In the genomic region with DNA sequence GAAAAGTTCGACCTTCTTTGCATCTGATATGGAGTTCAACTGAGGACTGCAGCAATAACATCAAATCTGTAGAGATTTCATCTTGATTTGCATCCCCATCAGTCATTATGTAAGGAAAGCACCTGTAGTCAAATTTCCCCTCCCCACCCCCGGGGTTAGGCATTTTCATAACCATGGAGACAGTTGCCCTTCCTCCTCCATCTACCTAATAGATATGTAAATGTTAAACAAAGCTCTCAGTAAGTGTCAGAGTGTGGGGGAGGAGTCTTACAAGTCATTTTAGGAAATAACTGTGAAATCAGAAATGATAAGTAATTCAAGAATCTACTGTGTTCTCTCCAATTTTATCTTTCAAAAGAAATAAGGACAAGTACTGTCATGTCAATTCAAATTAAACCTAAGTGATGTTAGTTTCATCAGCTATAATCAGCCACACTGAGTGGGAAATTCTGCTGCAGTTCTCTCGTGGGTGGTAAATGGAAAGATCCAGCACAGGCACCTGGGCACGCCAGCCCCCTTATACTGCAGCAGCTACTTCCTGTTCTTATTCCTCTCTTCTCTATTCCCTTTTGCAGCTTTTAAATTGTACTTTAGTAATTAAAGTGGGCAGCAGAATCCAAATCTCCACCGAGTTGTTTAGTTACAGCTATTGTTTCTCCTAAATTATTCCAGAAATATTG, we compare ENCODE assay signal across 17 mouse cellular contexts. TPM values are rescaled to one million over a fixed set of nuclear protein-coding genes. Genes with fewer than 3 reads are reported as not detected.
A peak's percentile ranks its signal among the peaks of the same experiment; 100 is the strongest.
DNase-seq lines count a peak whose midpoint lies in the region; ATAC-seq and TF ChIP-seq lines count a peak whose summit lies in the region.
"Had no signal": no experiment of that assay in that cellular context is flagged by ENCODE, and none has a peak within 500 bp of the region (broad histone marks: within the 10 kb centered on the region; RNA-seq: fewer than 3 reads in every experiment).

No protein-coding gene starts in this region.

- peak; percentile 40; the same call in 1 of the 2 replicates for ATAC-seq in granulocyte monocyte progenitor cell, adult 5-6 weeks (replicated peaks; ENCODE audit: poor library complexity, severe bottlenecking)
- no peak for ATAC-seq in liver, postnatal 0 days
- ATAC-seq in hindbrain, postnatal 0 days: no peak

- H3K27ac ChIP-seq in liver, postnatal 0 days (ENCODE audit: low read depth): no peak overlapping the region
- no peak overlapping the region for H3K27ac ChIP-seq in hindbrain, postnatal 0 days
- H3K27ac ChIP-seq: hindbrain, embryonic 14.5 days; limb, embryonic 10.5 days; midbrain, embryonic 10.5 days; stomach, embryonic 15.5 days had no signal

- no peaks in the 10 kb centered on the region for H3K27me3 ChIP-seq in liver, postnatal 0 days (ENCODE audit: insufficient read depth, low read length)
- H3K27me3 ChIP-seq in hindbrain, postnatal 0 days (ENCODE audit: insufficient read depth, low read length): no peaks in the 10 kb centered on the region
- H3K27me3 ChIP-seq: stomach, embryonic 15.5 days had no signal

- H3K9ac ChIP-seq in liver, postnatal 0 days (replicated peaks): no peak overlapping the region
- no peak overlapping the region for H3K9ac ChIP-seq in hindbrain, postnatal 0 days (replicated peaks; ENCODE audit: low read length)
- H3K9ac ChIP-seq: hindbrain, embryonic 14.5 days; lung, embryonic 14.5 days; stomach, embryonic 15.5 days had no signal

- no peak for TF ChIP-seq EP300 in liver, postnatal 0 days (IDR thresholded peaks at IDR 0.05; ENCODE audit: low read depth)

- no peak overlapping the region for H3K4me3 ChIP-seq in liver, postnatal 0 days (ENCODE audit: low read depth, low read length)
- H3K4me3 ChIP-seq in hindbrain, postnatal 0 days (ENCODE audit: low read length): no peak overlapping the region
- H3K4me3 ChIP-seq: erythroblast, embryonic 14.5 days; limb, embryonic 10.5 days; midbrain, embryonic 10.5 days; stomach, embryonic 15.5 days had no signal

- TF ChIP-seq CTCF in liver, postnatal 0 days (IDR thresholded peaks at IDR 0.05; ENCODE audit: low read depth): no peak
- TF ChIP-seq CTCF in hindbrain, postnatal 0 days (IDR thresholded peaks at IDR 0.05; ENCODE audit: low read depth): no peak

- H3K4me2 ChIP-seq in liver, postnatal 0 days (ENCODE audit: low read depth, low read length): no peak overlapping the region
- H3K4me2 ChIP-seq in hindbrain, postnatal 0 days (ENCODE audit: low read depth, low read length): no peak overlapping the region
- H3K4me2 ChIP-seq: heart, embryonic 11.5 days; hindbrain, embryonic 14.5 days; lung, embryonic 14.5 days; stomach, embryonic 15.5 days had no signal

- H3K36me3 ChIP-seq in liver, postnatal 0 days (replicated peaks; ENCODE audit: insufficient read depth, low read length): no peaks in the 10 kb centered on the region
- no peaks in the 10 kb centered on the region for H3K36me3 ChIP-seq in hindbrain, postnatal 0 days (ENCODE audit: insufficient read depth, low read length)
- H3K36me3 ChIP-seq: limb, embryonic 10.5 days; midbrain, embryonic 10.5 days; stomach, embryonic 15.5 days had no signal

- no peaks in the 10 kb centered on the region for H3K9me3 ChIP-seq in liver, postnatal 0 days (ENCODE audit: low read length)
- no peaks in the 10 kb centered on the region for H3K9me3 ChIP-seq in hindbrain, postnatal 0 days (ENCODE audit: low read length)
- H3K9me3 ChIP-seq: limb, embryonic 10.5 days; midbrain, embryonic 10.5 days; stomach, embryonic 15.5 days had no signal

- peaks cover 3% of the 10 kb centered on the region; the same call in 1 of the 2 replicates for H3K4me1 ChIP-seq in liver, postnatal 0 days (ENCODE audit: insufficient read depth)
- H3K4me1 ChIP-seq in hindbrain, postnatal 0 days (ENCODE audit: insufficient read depth, low read length): no peaks in the 10 kb centered on the region
- H3K4me1 ChIP-seq: limb, embryonic 10.5 days; stomach, embryonic 15.5 days had no signal

- peak; percentile 25 for DNase-seq in layer of hippocampus, adult 9-11 months
- no peak for DNase-seq in layer of hippocampus, postnatal 10 days (ENCODE audit: low spot score in 2 of 2)
- peak; percentile 37 for DNase-seq in ES-CJ7 (ENCODE audit: low read depth, low spot score)
- DNase-seq in telencephalon, adult 2 months (ENCODE audit: low read depth, low spot score): peak; percentile 57
- no peak for DNase-seq in liver, postnatal 0 days
- no peak for DNase-seq in cerebellum, postnatal 4 days (ENCODE audit: low spot score in 2 of 2)
- DNase-seq in hindbrain, postnatal 0 days (ENCODE audit: low spot score): no peak
- DNase-seq: adrenal gland, postnatal 25 days; cerebellum, postnatal 14 days; lung, embryonic 14.5 days had no signal

- 52% methylated on average over 5 of the region's 5 CpGs for WGBS in liver, postnatal 0 days (ENCODE audit: insufficient replicate concordance)
- WGBS in hindbrain, postnatal 0 days: 48% methylated on average over 5 of the region's 5 CpGs

RNA-seq across cellular contexts. Expression of a gene that starts 35.2 kb away (rescaled TPM):
- 10 to 100 TPM; 49.6 to 50.9 TPM for total RNA-seq in layer of hippocampus, postnatal 10 days (2021)
- total RNA-seq in granulocyte monocyte progenitor cell, adult 5-6 weeks (2014; fragmentation: Nextera tagmentation): 3.2 and 4.1 TPM in 2 replicates
- total RNA-seq in granulocyte monocyte progenitor cell, adult 5-6 weeks (2017): 4.5 and 9.3 TPM in 2 replicates
- polyA plus RNA-seq in liver, postnatal 0 days (2015; fragmentation: Nextera tagmentation; extraction: Ambion mirVana): 1.5 and 2.2 TPM in 2 replicates
- total RNA-seq in hindbrain, postnatal 0 days (2014; rRNA removed): 16.7 and 20.6 TPM in 2 replicates
- polyA plus RNA-seq in hindbrain, postnatal 0 days (2015; fragmentation: Nextera tagmentation; extraction: Ambion mirVana): 8.4 and 9.1 TPM in 2 replicates

RNA-seq across cellular contexts. Expression of a gene that starts 45.3 kb away (rescaled TPM):
- total RNA-seq in layer of hippocampus, postnatal 10 days (2021): 1 to 10 TPM; 5.5 to 8.3 TPM
- 70.6 and 93.5 TPM in 2 replicates for total RNA-seq in granulocyte monocyte progenitor cell, adult 5-6 weeks (2014; fragmentation: Nextera tagmentation)
- 48.6 and 74.5 TPM in 2 replicates for total RNA-seq in granulocyte monocyte progenitor cell, adult 5-6 weeks (2017)
- polyA plus RNA-seq in liver, postnatal 0 days (2015; fragmentation: Nextera tagmentation; extraction: Ambion mirVana): 11.7 and 13.0 TPM in 2 replicates
- total RNA-seq in hindbrain, postnatal 0 days (2014; rRNA removed): not detected in 2 replicates
- polyA plus RNA-seq in hindbrain, postnatal 0 days (2015; fragmentation: Nextera tagmentation; extraction: Ambion mirVana): 3.2 and 3.4 TPM in 2 replicates
- polyA plus RNA-seq: erythroblast, embryonic 14.5 days had no signal

RNA-seq across cellular contexts. Expression of a gene that starts 45.6 kb away (rescaled TPM):
- total RNA-seq in layer of hippocampus, postnatal 10 days (2021): 10 to 100 TPM; 58.9 to 72.5 TPM
- total RNA-seq in granulocyte monocyte progenitor cell, adult 5-6 weeks (2014; fragmentation: Nextera tagmentation): 95.6 and 97.6 TPM in 2 replicates
- total RNA-seq in granulocyte monocyte progenitor cell, adult 5-6 weeks (2017): 119 and 143 TPM in 2 replicates
- polyA plus RNA-seq in liver, postnatal 0 days (2015; fragmentation: Nextera tagmentation; extraction: Ambion mirVana): 157 and 160 TPM in 2 replicates
- 11.6 and 15.5 TPM in 2 replicates for total RNA-seq in hindbrain, postnatal 0 days (2014; rRNA removed)
- 242 and 247 TPM in 2 replicates for polyA plus RNA-seq in hindbrain, postnatal 0 days (2015; fragmentation: Nextera tagmentation; extraction: Ambion mirVana)

RNA-seq across cellular contexts. Expression of a gene that starts 53.7 kb away (rescaled TPM):
- 100 to 1,000 TPM; 139 to 143 TPM for total RNA-seq in layer of hippocampus, postnatal 10 days (2021)
- total RNA-seq in granulocyte monocyte progenitor cell, adult 5-6 weeks (2014; fragmentation: Nextera tagmentation): 190 and 205 TPM in 2 replicates
- total RNA-seq in granulocyte monocyte progenitor cell, adult 5-6 weeks (2017): 260 and 305 TPM in 2 replicates
- polyA plus RNA-seq in liver, postnatal 0 days (2015; fragmentation: Nextera tagmentation; extraction: Ambion mirVana): 84.3 and 86.6 TPM in 2 replicates
- 128 and 143 TPM in 2 replicates for total RNA-seq in hindbrain, postnatal 0 days (2014; rRNA removed)
- 219 and 220 TPM in 2 replicates for polyA plus RNA-seq in hindbrain, postnatal 0 days (2015; fragmentation: Nextera tagmentation; extraction: Ambion mirVana)

Comparison
In these comparisons a context has a peak if more than half of its experiments do, and no peak if none do; other contexts are left out.
1. DNase-seq: peak in layer of hippocampus, adult 9-11 months (single experiment), ES-CJ7 (single experiment) and telencephalon, adult 2 months (single experiment); none in layer of hippocampus, postnatal 10 days (0 of 2), liver, postnatal 0 days (single experiment), cerebellum, postnatal 4 days (0 of 2) and hindbrain, postnatal 0 days (single experiment).
2. RNA of a gene that starts 45.3 kb away (total RNA-seq): 48.6 to 93.5 TPM in granulocyte monocyte progenitor cell, adult 5-6 weeks; 5.5 to 8.3 TPM in layer of hippocampus, postnatal 10 days and not detected in hindbrain, postnatal 0 days; every median in the first group is over 4 times any median in the second.